Mouse (Mus musculus) spleen, embryonic (tissue): ENCODE measurements around the gene H2-Oa.

ENCODE experiments used
- CTCF ChIA-PET: fragments of 350-600 bp; sonication (Branson Sonifier 250); formaldehyde crosslinking; loops from one replicate; lab custom pipeline; 2022; lab: Charles Lee

The H2-Oa gene

DNA sequence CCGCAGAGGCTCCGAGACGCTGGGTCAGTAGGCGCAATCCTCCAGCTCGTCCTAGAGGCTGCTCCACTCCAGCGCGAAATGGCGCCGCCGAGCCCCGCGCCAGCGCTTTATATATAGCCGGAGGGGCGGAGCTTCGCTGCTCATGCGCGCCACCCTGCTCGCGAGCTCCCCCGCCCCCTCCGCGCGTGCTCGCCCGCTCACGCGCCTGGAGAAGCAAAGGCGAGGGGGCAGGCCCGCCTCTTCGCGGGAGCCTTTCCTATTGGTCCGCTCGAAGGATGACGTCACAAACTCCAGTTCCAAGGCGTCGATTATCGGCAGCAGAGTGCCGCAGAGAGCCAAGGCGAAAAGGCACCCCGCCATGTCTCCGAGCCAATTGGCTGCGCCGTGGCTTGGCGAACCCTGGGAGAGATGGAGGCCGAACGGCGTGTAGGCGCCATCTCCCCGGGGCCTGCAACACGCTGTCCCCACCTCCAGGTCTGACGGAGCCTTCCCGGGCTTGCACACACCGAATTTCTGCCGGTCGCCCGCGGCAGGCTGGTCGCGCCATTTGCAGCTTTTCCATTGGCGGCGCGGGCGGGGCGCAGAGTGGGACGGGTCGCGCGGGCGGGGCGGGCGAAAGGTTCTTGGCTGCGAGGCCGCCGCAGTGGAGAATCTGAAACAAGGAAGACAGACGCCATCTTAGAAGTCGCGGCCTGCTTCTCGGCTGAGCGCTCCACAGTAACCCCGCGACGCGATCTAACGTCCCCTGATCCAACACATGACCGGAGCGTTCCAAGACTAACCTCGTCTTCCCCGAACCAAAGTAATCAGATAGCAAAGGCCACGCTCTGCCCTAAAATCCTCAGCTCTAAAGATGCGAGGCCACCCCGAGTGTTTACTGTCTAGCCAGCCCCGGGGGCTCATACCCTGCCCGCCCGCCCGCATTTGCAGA lies 27.4 kb downstream of the H2-Oa start, which contains the start of gene H2-DMa:
Gene H2-DMa, plus strand, starts transcription at position 293 of the 931 bp plus-strand sequence.
- CTCF ChIA-PET, result interaction anchor here (1.3 kb wide), 1 partner anchor 9 kb away, joined by 3 read pairs; no protein-coding TSS in a partner anchor

GRCm38 (mm10) chr17:34120180-34120723 lies 28.1 kb downstream of the H2-Oa start:
- CTCF ChIA-PET, result interaction anchor here (0.6 to 1.3 kb wide), 2 partner anchors 10 to 105 kb away, joined by 3 read pairs; no protein-coding TSS in a partner anchor

- CTCF ChIA-PET, result interaction anchor here (0.6 to 1.3 kb wide), 2 partner anchors 11 to 105 kb away, joined by 3 read pairs; no protein-coding TSS in a partner anchor
These were observed 28.7 kb downstream of the H2-Oa start for GRCm38 (mm10) chr17:34120814-34121171.

GRCm38 (mm10) chr17:34121172-34121878 lies 29.2 kb downstream of the H2-Oa start:
- CTCF ChIA-PET, result no interaction called here

DNA sequence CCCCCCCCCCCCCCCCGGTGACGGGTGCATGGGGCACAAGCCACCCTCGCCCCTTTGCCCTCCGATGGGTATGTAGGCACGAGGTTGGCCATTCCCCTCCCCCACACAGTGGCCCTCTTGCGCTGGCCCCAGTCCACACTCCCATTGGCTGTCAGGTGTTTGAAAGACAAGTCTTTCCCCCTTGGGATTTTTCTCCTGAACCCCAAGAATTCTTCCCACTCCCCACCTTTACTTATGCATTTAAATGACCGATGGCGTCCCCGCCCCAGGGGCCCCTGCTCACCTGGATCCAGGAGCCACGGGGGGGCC lies 29.7 kb downstream of the H2-Oa start:
- CTCF ChIA-PET, result no interaction called here

DNA sequence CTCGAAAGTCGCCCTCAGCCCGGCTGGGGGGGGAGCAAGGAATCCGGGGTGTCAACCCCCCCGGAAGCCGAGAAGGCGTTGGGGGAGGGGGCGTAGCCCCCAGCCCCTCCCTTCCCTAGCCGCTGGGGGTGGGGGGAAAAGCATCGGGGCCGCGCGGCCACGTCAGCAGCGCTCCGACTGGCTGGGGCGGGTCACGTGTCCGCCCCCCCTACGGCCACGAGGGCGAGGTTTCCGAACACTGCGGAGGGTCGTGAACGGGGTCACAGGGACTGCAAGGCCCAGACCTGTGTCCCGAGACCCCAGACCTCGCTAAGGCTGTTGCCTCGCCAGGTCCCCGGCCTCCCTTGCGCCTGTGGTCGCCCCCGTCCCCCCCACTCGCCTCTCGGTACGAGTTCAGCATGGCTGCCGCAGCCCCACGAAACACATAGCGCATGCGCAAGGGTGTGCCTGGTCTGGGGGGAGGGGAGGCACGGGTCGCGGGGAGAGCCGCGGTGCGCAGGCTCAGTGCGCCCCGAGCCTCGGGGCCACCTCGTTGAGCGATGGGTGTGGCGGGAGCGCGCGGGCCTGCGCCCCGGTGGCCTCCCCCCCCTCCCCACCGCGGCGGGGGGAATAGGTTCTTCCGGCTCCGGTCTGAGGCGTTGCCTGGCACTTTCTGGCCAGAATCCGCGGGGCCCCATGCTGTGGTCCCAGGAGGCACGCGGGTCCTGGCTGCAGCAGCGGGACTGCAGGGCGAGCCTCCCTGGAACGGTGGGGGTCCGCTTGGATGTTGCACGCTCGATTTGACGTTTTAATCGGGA lies 30.2 kb downstream of the H2-Oa start, which contains the start of gene Brd2:
Gene Brd2, minus strand, starts transcription at position 447 of the 797 bp plus-strand sequence.
- CTCF ChIA-PET, result interaction anchor here (0.7 kb wide), 1 partner anchor 28 kb away, joined by 3 read pairs; no protein-coding TSS in a partner anchor

DNA sequence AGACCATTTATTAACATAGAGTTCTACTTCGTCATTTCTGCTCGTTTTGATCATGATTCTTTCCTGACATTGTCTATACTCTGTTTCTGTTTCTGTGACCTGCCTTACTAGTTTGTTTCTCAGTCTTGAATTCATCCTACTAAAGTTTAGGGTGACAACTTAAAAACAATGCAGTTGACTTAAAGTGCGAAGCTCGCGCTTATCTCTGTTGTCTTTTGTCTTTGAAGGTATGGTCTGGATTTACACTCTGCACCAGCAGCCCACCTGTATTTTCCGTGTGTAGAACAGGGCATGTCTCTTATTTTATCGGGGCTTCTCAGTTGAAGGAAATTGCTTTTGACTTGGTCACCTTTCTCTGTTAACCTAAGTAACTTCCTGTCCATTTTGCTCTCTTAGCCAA lies 31.0 kb downstream of the H2-Oa start:
- CTCF ChIA-PET, result interaction anchor here (0.7 kb wide), 1 partner anchor 29 kb away, joined by 3 read pairs; no protein-coding TSS in a partner anchor

GRCm38 (mm10) chr17:34123518-34123917 lies 31.4 kb downstream of the H2-Oa start:
- CTCF ChIA-PET, result interaction anchor here (0.7 kb wide), 1 partner anchor 29 kb away, joined by 3 read pairs; no protein-coding TSS in a partner anchor

GRCm38 (mm10) chr17:34124649-34125048 lies 32.5 kb downstream of the H2-Oa start:
- CTCF ChIA-PET, result interaction anchor here (0.5 to 1.0 kb wide), 3 partner anchors 20 to 961 kb away, joined by 3 read pairs; no protein-coding TSS in a partner anchor

DNA sequence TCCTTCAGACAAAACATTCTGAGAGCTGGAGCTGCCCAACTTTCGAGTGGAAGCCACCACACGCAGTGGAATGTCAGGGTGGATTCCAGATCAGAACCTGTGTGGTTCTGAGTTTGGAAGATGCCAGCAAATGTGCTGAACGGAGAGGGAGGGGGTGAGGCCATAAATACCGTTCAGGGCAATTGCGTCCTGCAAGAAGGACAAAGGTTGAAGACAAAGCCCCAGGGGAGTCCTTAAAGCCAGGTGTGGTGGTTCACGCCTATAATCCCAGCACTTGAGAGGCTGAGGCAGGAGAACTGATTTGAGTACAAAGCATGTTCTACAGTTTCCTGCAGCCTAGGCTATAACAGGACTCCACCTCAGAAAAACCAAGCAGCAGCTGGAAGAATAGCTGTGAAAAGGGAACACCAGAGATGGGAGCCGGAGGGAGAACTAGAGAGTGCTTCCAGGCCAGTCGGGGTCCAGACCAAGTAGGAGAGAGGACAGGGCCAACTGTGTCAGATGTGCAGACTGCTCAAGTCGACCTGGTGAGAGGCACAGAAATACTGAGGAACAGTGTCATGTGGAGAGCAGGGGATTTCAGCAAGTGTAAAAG lies 34.8 kb downstream of the H2-Oa start:
- CTCF ChIA-PET, result interaction anchor here (0.7 kb wide), 1 partner anchor 91 kb away, joined by 3 read pairs; no protein-coding TSS in a partner anchor

DNA sequence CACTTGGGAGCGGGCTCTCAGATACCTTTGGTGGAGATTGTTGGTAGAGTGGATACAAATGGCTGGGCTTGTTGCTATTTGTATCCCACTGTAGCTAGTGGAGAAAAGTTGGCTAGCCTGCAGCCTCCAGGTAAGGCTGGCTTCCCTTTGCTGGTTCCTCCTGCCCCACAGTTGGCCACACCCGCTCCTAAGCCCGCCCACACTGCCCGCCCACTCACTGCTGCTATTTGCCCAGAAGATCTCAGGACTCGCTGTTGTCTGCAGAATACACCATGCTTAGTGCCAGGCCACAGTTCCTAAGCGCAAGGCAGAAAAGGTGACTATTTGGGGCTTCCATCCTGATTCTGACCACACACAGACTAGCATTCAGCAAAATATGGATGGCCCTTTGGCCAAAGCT lies 35.3 kb downstream of the H2-Oa start:
- CTCF ChIA-PET, result no interaction called here

DNA sequence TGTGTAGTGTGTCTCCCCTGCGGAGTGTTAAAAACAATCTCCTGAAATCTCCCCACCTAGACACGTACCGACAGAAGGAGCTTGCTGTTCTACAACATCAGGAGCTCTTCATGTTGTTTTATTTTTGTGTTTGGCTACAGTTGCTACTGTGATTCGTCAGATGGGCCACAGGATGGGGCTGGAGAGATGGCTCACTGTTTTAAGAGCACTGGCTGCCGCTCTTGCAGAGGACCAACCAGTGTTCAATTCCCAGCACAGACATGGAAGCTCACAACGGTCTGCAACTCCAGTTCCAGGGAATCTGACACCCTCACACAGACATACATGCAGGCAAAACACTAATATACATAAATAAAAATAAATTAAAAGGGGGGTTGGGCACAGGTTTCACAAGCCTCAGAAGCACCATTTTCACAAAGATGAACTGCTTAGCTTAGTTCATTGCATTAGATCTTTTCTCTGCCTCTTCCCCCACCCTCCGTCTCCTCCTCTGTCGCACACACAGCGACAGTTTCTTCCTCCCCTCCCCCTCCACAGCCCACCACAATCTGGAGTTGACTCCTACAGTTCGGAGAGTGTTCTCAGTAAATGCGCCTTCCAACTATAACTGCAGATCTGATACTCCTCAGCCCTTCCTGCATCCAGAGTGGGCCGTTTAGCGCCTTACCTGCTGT lies 36.3 kb downstream of the H2-Oa start:
- CTCF ChIA-PET, result interaction anchor here (0.6 kb wide), 1 partner anchor 53 kb away, joined by 3 read pairs; no protein-coding TSS in a partner anchor

- CTCF ChIA-PET, result interaction anchor here (0.5 to 1.0 kb wide), 3 partner anchors 41 to 83 kb away, joined by 3 to 5 read pairs (median 3); no protein-coding TSS in a partner anchor
These were observed 37.0 kb downstream of the H2-Oa start for GRCm38 (mm10) chr17:34128944-34129791.

GRCm38 (mm10) chr17:34130073-34130947 lies 38.2 kb downstream of the H2-Oa start:
- CTCF ChIA-PET, result interaction anchor here (0.5 to 1.1 kb wide), 4 partner anchors 20 to 81 kb away, joined by 3 to 5 read pairs (median 4); no protein-coding TSS in a partner anchor

- CTCF ChIA-PET, result no interaction called here
These were observed 39.8 kb downstream of the H2-Oa start for GRCm38 (mm10) chr17:34131911-34132310.

- CTCF ChIA-PET, result no interaction called here
These were observed 41.1 kb downstream of the H2-Oa start for GRCm38 (mm10) chr17:34133289-34133688.

DNA sequence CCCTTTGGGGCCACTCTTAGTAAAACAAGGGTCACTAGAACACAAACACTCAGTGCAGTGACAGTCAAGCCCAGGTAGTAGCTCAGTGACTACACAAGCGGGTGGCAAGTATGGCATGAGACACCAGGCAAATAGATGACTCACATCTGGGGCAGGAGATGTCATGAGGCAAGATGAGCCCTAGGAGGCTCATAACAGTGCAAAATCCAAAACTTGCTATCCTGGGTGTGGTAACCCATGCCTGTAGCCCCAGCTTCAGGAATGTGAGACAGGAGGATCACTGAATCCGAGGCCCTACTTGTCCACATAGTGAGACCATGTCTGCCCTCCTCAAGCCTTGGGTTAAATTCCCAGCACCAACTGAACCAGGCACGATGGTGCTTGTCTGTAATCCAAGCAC lies 42.3 kb downstream of the H2-Oa start:
- CTCF ChIA-PET, result interaction anchor here (0.9 to 1.2 kb wide), 2 partner anchors 28 to 35 kb away, joined by 3 read pairs; no protein-coding TSS in a partner anchor
